Mouse (Mus musculus) liver, adult 2 months (tissue): Measurements from ENCODE around the gene Map2k5. TPM values are rescaled to one million over a fixed set of nuclear protein-coding genes. Genes with fewer than 3 reads are reported as not detected.

Experiments used
- DNase-seq: peaks from one replicate; pipeline ENCODE4 v3.0.0-alpha.2; 2011; ENCODE audit warnings: low read depth, low spot score; ENCODE audit errors: extremely low read depth
- H3K27ac ChIP-seq: fragments of 200-500 bp; replicated peaks from 2 replicates; pipeline ENCODE4 v1.5.1; 2012; ENCODE audit warnings: low read depth, mild to moderate bottlenecking, control low read depth, inconsistent platforms, low read length; ENCODE audit not compliant: insufficient read depth
- H3K27me3 ChIP-seq: fragments of 200-500 bp; 2 replicates; pipeline ENCODE4 v1.6.1; 2012; ENCODE audit warnings: mild to moderate bottlenecking, moderate library complexity, low read length, inconsistent platforms; ENCODE audit not compliant: control insufficient read depth, insufficient read depth
- H3K36me3 ChIP-seq: fragments of 200-500 bp; 2 replicates; pipeline ENCODE4 v1.6.1; 2012; ENCODE audit warnings: low read length, inconsistent platforms; ENCODE audit not compliant: control insufficient read depth, insufficient read depth
- H3K4me1 ChIP-seq: fragments of 200-500 bp; 2 replicates; pipeline ENCODE4 v1.6.1; 2011; ENCODE audit warnings: low read length; ENCODE audit not compliant: control insufficient read depth, insufficient read depth
- H3K4me3 ChIP-seq: fragments of 200-500 bp; 2 replicates; pipeline ENCODE4 v1.5.1; 2011; ENCODE audit warnings: low read depth, mild to moderate bottlenecking, control low read depth, low read length, moderate library complexity; ENCODE audit not compliant: insufficient read depth
- H3K79me2 ChIP-seq: fragments of 200-500 bp; 2 replicates; pipeline ENCODE4 v1.6.1; 2012; ENCODE audit warnings: inconsistent platforms, mild to moderate bottlenecking, low read length, moderate library complexity; ENCODE audit not compliant: control insufficient read depth, insufficient read depth
- H3K9ac ChIP-seq: fragments of 200-500 bp; 2 replicates; pipeline ENCODE4 v1.6.1; 2012; ENCODE audit warnings: low read depth, mild to moderate bottlenecking, control low read depth, inconsistent platforms, low read length
- CTCF ChIP-seq: fragments of 200-500 bp; IDR thresholded peaks from 2 replicates; pipeline ENCODE4 v1.5.1; 2011; ENCODE audit warnings: low read depth, low read length, control low read depth
- POLR2A ChIP-seq: fragments of 200-500 bp; IDR thresholded peaks from 2 replicates; pipeline ENCODE4 v1.6.1; 2011; ENCODE audit warnings: low read length, control low read depth; ENCODE audit not compliant: insufficient read depth; ENCODE audit errors: extremely low read depth
- WGBS: fragments of 180-500 bp; shearing (Covaris S2); methylation state at CpG from one replicate; pipeline ENCODE4 v1.1.7; 2018; 5-methylcytosine and 5-hydroxymethylcytosine counted together
- polyA plus RNA-seq: library from polyadenylated mRNA; depleted of rRNA; stranded (reverse); fragments of >200 nt; gene quantifications from 2 replicates; pipeline ENCODE4 v1.2.3, GENCODE M21; 2012
- total RNA-seq: library from RNA; depleted of rRNA; stranded (reverse); fragments of >200 nt; gene quantifications from 2 replicates; pipeline ENCODE4 v1.2.3, GENCODE M21; 2014

The Map2k5 gene
- total and polyA plus RNA-seq, 2 experiments = 13.3 to 32.2 TPM

GRCm38 (mm10) chr9:63298656-63299055 is 79.0 kb downstream of the Map2k5 start:
- no peak for DNase-seq

GRCm38 (mm10) chr9:63295551-63295958 is 82.1 kb downstream of the Map2k5 start:
- no peak overlapping the region for H3K27ac ChIP-seq
- no peaks in the 10 kb centered on the region for H3K4me1 ChIP-seq
- H3K27me3 ChIP-seq = no peaks in the 10 kb centered on the region
- TF ChIP-seq POLR2A (no peak), CTCF (no peak)
- WGBS = 89% methylated on average over 7 of the region's 7 CpGs
- peaks cover 28% of the 10 kb centered on the region for H3K36me3 ChIP-seq
- H3K4me3 ChIP-seq = no peak overlapping the region
- H3K79me2 ChIP-seq = no peaks in the 10 kb centered on the region
- H3K9ac ChIP-seq = no peak overlapping the region
- no peak for DNase-seq

More at GRCm38 (mm10) chr9:63298656-63299055, 79.0 kb downstream of the Map2k5 start:
- TF ChIP-seq POLR2A = no peak
- TF ChIP-seq CTCF = no peak
- over 99% methylated on average over 3 of the region's 3 CpGs for WGBS
- Histone ChIP-seq H3K27me3 (no peaks in the 10 kb centered on the region), H3K9ac (no peak overlapping the region), H3K4me3 (no peak overlapping the region), H3K27ac (no peak overlapping the region), H3K4me1 (no peaks in the 10 kb centered on the region), H3K36me3 (peaks cover 18% of the 10 kb centered on the region), H3K79me2 (no peaks in the 10 kb centered on the region)

DNA sequence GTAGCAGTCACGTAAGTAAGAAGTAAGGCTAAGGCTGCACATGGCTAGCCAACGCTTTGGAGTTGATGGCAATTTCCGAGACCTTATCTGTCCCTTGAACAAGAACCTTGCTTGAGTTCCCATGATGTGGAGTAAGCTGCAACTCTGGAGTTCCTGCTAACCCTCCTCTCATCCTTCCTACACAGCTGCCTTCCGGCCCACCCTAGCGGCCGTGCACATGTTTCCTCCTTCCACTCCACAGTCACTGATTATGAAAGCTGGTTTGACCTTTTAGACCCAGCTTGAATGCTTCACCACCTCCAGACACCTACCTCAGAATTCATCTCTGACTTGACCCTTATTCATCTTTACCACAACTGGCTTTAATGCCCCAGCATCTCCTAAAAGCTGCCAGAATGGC is 82.9 kb downstream of the Map2k5 start:
- H3K27ac ChIP-seq = no peak overlapping the region
- no peak for DNase-seq

GRCm38 (mm10) chr9:63293781-63294480 is 83.8 kb downstream of the Map2k5 start:
- peaks cover 21% of the 10 kb centered on the region for H3K36me3 ChIP-seq
- H3K4me1 ChIP-seq = no peaks in the 10 kb centered on the region
- no peak overlapping the region for H3K9ac ChIP-seq
- no peak overlapping the region for H3K4me3 ChIP-seq
- no peak for DNase-seq
- TF ChIP-seq POLR2A = no peak
- no peak for TF ChIP-seq CTCF
- H3K79me2 ChIP-seq = no peaks in the 10 kb centered on the region
- no peaks in the 10 kb centered on the region for H3K27me3 ChIP-seq
- H3K27ac ChIP-seq = no peak overlapping the region
- WGBS = 92% methylated on average over 13 of the region's 13 CpGs

More for the DNA sequence above, 82.9 kb downstream of the Map2k5 start:
- H3K36me3 ChIP-seq = peaks cover 23% of the 10 kb centered on the region
- H3K27me3 ChIP-seq = no peaks in the 10 kb centered on the region
- no peaks in the 10 kb centered on the region for H3K4me1 ChIP-seq
- no peak for TF ChIP-seq CTCF
- TF ChIP-seq POLR2A = no peak
- H3K4me3 ChIP-seq = no peak overlapping the region
- H3K79me2 ChIP-seq = no peaks in the 10 kb centered on the region
- no peak overlapping the region for H3K9ac ChIP-seq
- 81% methylated on average over 6 of the region's 6 CpGs for WGBS

- no peaks in the 10 kb centered on the region for H3K27me3 ChIP-seq
- H3K27ac ChIP-seq = no peak overlapping the region
- no peaks in the 10 kb centered on the region for H3K4me1 ChIP-seq
- no peak for DNase-seq
- no peaks in the 10 kb centered on the region for H3K79me2 ChIP-seq
- H3K9ac ChIP-seq = no peak overlapping the region
- WGBS = 72% methylated on average over 4 of the region's 4 CpGs
- no peak overlapping the region for H3K4me3 ChIP-seq
- H3K36me3 ChIP-seq = peaks cover 20% of the 10 kb centered on the region
- TF ChIP-seq POLR2A (no peak), CTCF (no peak)
These were observed 89.0 kb downstream of the Map2k5 start for GRCm38 (mm10) chr9:63288676-63289075.

DNA sequence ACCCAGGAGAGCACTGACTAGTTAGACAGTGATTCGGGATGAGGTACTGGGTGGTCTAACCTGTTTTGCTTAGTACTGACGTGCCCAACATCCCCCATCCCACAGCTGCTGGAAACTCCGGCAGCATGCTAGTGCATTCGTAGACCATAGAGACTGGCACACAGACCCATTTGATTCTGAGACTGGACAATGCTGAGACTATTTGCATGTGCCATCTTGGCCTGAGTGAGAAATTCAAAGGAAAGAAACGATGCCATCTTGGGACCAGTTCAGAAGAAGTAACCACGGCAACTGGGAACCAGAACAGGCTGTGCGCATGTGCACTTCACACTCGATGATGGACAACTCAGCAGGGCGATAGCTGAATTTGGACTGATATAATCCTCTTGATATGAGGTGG is 93.3 kb downstream of the Map2k5 start:
- no peak for DNase-seq
- 97% methylated on average over 9 of the region's 9 CpGs for WGBS
- H3K27me3 ChIP-seq = no peaks in the 10 kb centered on the region

More for the DNA sequence above, 93.3 kb downstream of the Map2k5 start:
- Histone ChIP-seq H3K4me3 (no peak overlapping the region), H3K79me2 (no peaks in the 10 kb centered on the region), H3K27ac (no peak overlapping the region), H3K36me3 (peaks cover 24% of the 10 kb centered on the region), H3K9ac (no peak overlapping the region), H3K4me1 (no peaks in the 10 kb centered on the region)
- TF ChIP-seq POLR2A (no peak), CTCF (no peak)
